1 mouse cellular context compared by ENCODE assay signal in genomic region chr7:16908859-16909258, GRCm38 (mm10).
TF ChIP-seq lines count a peak whose summit lies in the region.

No protein-coding gene starts in this region.

TF ChIP-seq in MEL, 35 proteins besides CTCF, POLR2A, EP300 and RAD21:
- TF ChIP-seq UBTF (IDR thresholded peaks at IDR 0.05; ENCODE audit: borderline replicate concordance, insufficient read depth, low read depth, low read length) (no peak), POLR2AphosphoS2 (IDR thresholded peaks at IDR 0.05; ENCODE audit: low read length) (no peak), SIN3A (IDR thresholded peaks at IDR 0.05; ENCODE audit: low read length) (no peak), ZMIZ1 (IDR thresholded peaks at IDR 0.05; ENCODE audit: low read depth, low read length) (no peak), ZNF384 (IDR thresholded peaks at IDR 0.05; ENCODE audit: low read depth, low read length) (no peak), RCOR1 (IDR thresholded peaks at IDR 0.05; ENCODE audit: low read depth, low read length) (no peak), MYC (IDR thresholded peaks at IDR 0.05; ENCODE audit: low read depth, low read length) (no peak)
